ENCODE assay signal across 10 mouse cellular contexts in genomic region chr12:3788421-3789051, GRCm38 (mm10). TPM values are rescaled to one million over a fixed set of nuclear protein-coding genes. Genes with fewer than 3 reads are reported as not detected.
A peak's percentile ranks its signal among the peaks of the same experiment; 100 is the strongest.
DNase-seq lines count a peak whose midpoint lies in the region; ATAC-seq and TF ChIP-seq lines count a peak whose summit lies in the region.
"Had no signal": no experiment of that assay in that cellular context is flagged by ENCODE, and none has a peak within 500 bp of the region (broad histone marks: within the 10 kb centered on the region; RNA-seq: fewer than 3 reads in every experiment).

No protein-coding gene starts in this region.

- peaks cover 26% of the 10 kb centered on the region for H3K4me1 ChIP-seq in hindbrain, postnatal 0 days (ENCODE audit: insufficient read depth, low read length)
- peaks cover 24% of the 10 kb centered on the region for H3K4me1 ChIP-seq in hindbrain, embryonic 13.5 days (replicated peaks)
- peaks cover 56% of the 10 kb centered on the region for H3K4me1 ChIP-seq in stomach, embryonic 14.5 days (ENCODE audit: control insufficient read depth, insufficient read depth, low read length)
- H3K4me1 ChIP-seq in stomach, postnatal 0 days (replicated peaks; ENCODE audit: control insufficient read depth, insufficient read depth), result peaks cover 8% of the 10 kb centered on the region
- H3K4me1 ChIP-seq in liver, postnatal 0 days (ENCODE audit: insufficient read depth), result peaks cover 4% of the 10 kb centered on the region; the same call in 1 of the 2 replicates

- no peak for ATAC-seq in hindbrain, postnatal 0 days
- ATAC-seq in hindbrain, embryonic 13.5 days (ENCODE audit: low FRiP score), result no peak
- no peak for ATAC-seq in stomach, embryonic 14.5 days (ENCODE audit: insufficient number of reproducible peaks, insufficient read depth, low FRiP score, low read depth)
- no peak for ATAC-seq in stomach, postnatal 0 days (ENCODE audit: low FRiP score, low TSS enrichment)
- no peak for ATAC-seq in liver, postnatal 0 days

- DNase-seq in adrenal gland, adult 2 months, result peak; percentile 57
- no peak for DNase-seq in adrenal gland, adult 8-10 months
- DNase-seq in hindbrain, postnatal 0 days (ENCODE audit: low spot score), result no peak
- no peak for DNase-seq in stomach, postnatal 0 days (ENCODE audit: low spot score)
- DNase-seq in liver, postnatal 0 days, result no peak
- DNase-seq in cerebellum, adult 11 months, result no peak
- DNase-seq: cerebellum, postnatal 14 days had no signal

- H3K27me3 ChIP-seq in hindbrain, postnatal 0 days (ENCODE audit: insufficient read depth, low read length), result no peaks in the 10 kb centered on the region
- no peaks in the 10 kb centered on the region; the same call in 1 of the 2 replicates for H3K27me3 ChIP-seq in hindbrain, embryonic 13.5 days
- no peaks in the 10 kb centered on the region for H3K27me3 ChIP-seq in stomach, embryonic 14.5 days (ENCODE audit: control insufficient read depth, insufficient read depth, low read length)
- no peaks in the 10 kb centered on the region for H3K27me3 ChIP-seq in stomach, postnatal 0 days (ENCODE audit: control insufficient read depth, insufficient read depth, low read length)
- no peaks in the 10 kb centered on the region for H3K27me3 ChIP-seq in liver, postnatal 0 days (ENCODE audit: insufficient read depth, low read length)

- H3K9ac ChIP-seq in hindbrain, postnatal 0 days (replicated peaks; ENCODE audit: low read length), result no peak overlapping the region
- H3K9ac ChIP-seq in hindbrain, embryonic 13.5 days, result no peak overlapping the region
- H3K9ac ChIP-seq in stomach, embryonic 14.5 days (replicated peaks; ENCODE audit: low read depth, low read length), result no peak overlapping the region
- H3K9ac ChIP-seq in stomach, postnatal 0 days (ENCODE audit: low read length), result no peak overlapping the region
- no peak overlapping the region for H3K9ac ChIP-seq in liver, postnatal 0 days (replicated peaks)
- H3K9ac ChIP-seq: liver, embryonic 14.5 days had no signal

- no peak for TF ChIP-seq CTCF in hindbrain, postnatal 0 days (IDR thresholded peaks at IDR 0.05; ENCODE audit: low read depth)
- no peak for TF ChIP-seq CTCF in stomach, postnatal 0 days (IDR thresholded peaks at IDR 0.05; ENCODE audit: low read depth)
- TF ChIP-seq CTCF in liver, postnatal 0 days (IDR thresholded peaks at IDR 0.05; ENCODE audit: low read depth), result no peak

- peak overlapping the region; percentile 16; the same call in 1 of the 2 replicates for H3K27ac ChIP-seq in hindbrain, postnatal 0 days
- H3K27ac ChIP-seq in hindbrain, embryonic 13.5 days, result no peak overlapping the region
- H3K27ac ChIP-seq in stomach, embryonic 14.5 days (ENCODE audit: low read length), result peak overlapping the region; percentile 48
- H3K27ac ChIP-seq in stomach, postnatal 0 days (replicated peaks), result no peak overlapping the region
- H3K27ac ChIP-seq in liver, postnatal 0 days (ENCODE audit: low read depth), result no peak overlapping the region
- H3K27ac ChIP-seq: liver, embryonic 14.5 days had no signal

- no peak overlapping the region for H3K4me2 ChIP-seq in hindbrain, postnatal 0 days (ENCODE audit: low read depth, low read length)
- H3K4me2 ChIP-seq in hindbrain, embryonic 13.5 days, result no peak overlapping the region
- H3K4me2 ChIP-seq in stomach, embryonic 14.5 days (replicated peaks; ENCODE audit: low read depth, low read length), result no peak overlapping the region
- no peak overlapping the region for H3K4me2 ChIP-seq in stomach, postnatal 0 days (replicated peaks; ENCODE audit: low read depth)
- H3K4me2 ChIP-seq in liver, postnatal 0 days (ENCODE audit: low read depth, low read length), result no peak overlapping the region

- H3K9me3 ChIP-seq in hindbrain, postnatal 0 days (ENCODE audit: low read length), result no peaks in the 10 kb centered on the region
- H3K9me3 ChIP-seq in hindbrain, embryonic 13.5 days, result no peaks in the 10 kb centered on the region
- no peaks in the 10 kb centered on the region for H3K9me3 ChIP-seq in stomach, embryonic 14.5 days (ENCODE audit: control insufficient read depth, low read depth, low read length)
- no peaks in the 10 kb centered on the region for H3K9me3 ChIP-seq in stomach, postnatal 0 days (ENCODE audit: control insufficient read depth, low read length)
- no peaks in the 10 kb centered on the region for H3K9me3 ChIP-seq in liver, postnatal 0 days (ENCODE audit: low read length)

- WGBS in hindbrain, postnatal 0 days, result 47% methylated on average over 5 of the region's 5 CpGs
- 81% methylated on average over 5 of the region's 5 CpGs for WGBS in hindbrain, embryonic 13.5 days
- 29% methylated on average over 5 of the region's 5 CpGs for WGBS in stomach, embryonic 14.5 days
- WGBS in stomach, postnatal 0 days, result 40% methylated on average over 5 of the region's 5 CpGs
- 59% methylated on average over 5 of the region's 5 CpGs for WGBS in liver, postnatal 0 days (ENCODE audit: insufficient replicate concordance)

- H3K36me3 ChIP-seq in hindbrain, postnatal 0 days (ENCODE audit: insufficient read depth, low read length), result no peaks in the 10 kb centered on the region
- H3K36me3 ChIP-seq in hindbrain, embryonic 13.5 days, result no peaks in the 10 kb centered on the region
- no peaks in the 10 kb centered on the region for H3K36me3 ChIP-seq in stomach, embryonic 14.5 days (ENCODE audit: control insufficient read depth, insufficient read depth, low read length)
- H3K36me3 ChIP-seq in stomach, postnatal 0 days (ENCODE audit: control insufficient read depth, insufficient read depth, low read length), result no peaks in the 10 kb centered on the region
- no peaks in the 10 kb centered on the region for H3K36me3 ChIP-seq in liver, postnatal 0 days (replicated peaks; ENCODE audit: insufficient read depth, low read length)

- no peak overlapping the region for H3K4me3 ChIP-seq in hindbrain, postnatal 0 days (ENCODE audit: low read length)
- no peak overlapping the region for H3K4me3 ChIP-seq in hindbrain, embryonic 13.5 days
- no peak overlapping the region for H3K4me3 ChIP-seq in stomach, embryonic 14.5 days (ENCODE audit: low read depth, low read length)
- H3K4me3 ChIP-seq in stomach, postnatal 0 days (ENCODE audit: low read depth, low read length), result no peak overlapping the region
- no peak overlapping the region for H3K4me3 ChIP-seq in liver, postnatal 0 days (ENCODE audit: low read depth, low read length)

- TF ChIP-seq EP300 in stomach, postnatal 0 days (optimal IDR thresholded peaks at IDR 0.05), result no peak
- no peak for TF ChIP-seq EP300 in liver, postnatal 0 days (IDR thresholded peaks at IDR 0.05; ENCODE audit: low read depth)

RNA-seq across cellular contexts. Expression of gene Dnmt3a, which starts 17.3 kb away (rescaled TPM):
- 10 to 100 TPM; 36.7 to 42.4 TPM for total RNA-seq in adrenal gland, adult 2 months (2021)
- 9.7 and 10.2 TPM in 2 replicates for polyA plus RNA-seq in adrenal gland, adult 2 months (2012; rRNA removed)
- 10 to 100 TPM; 35.5 to 81.6 (median 56.9) TPM for total RNA-seq in adrenal gland, adult 8-10 months (2022)
- total RNA-seq in hindbrain, postnatal 0 days (2014; rRNA removed), result 81.8 and 90.3 TPM in 2 replicates
- 133 and 134 TPM in 2 replicates for polyA plus RNA-seq in hindbrain, postnatal 0 days (2015; fragmentation: Nextera tagmentation; extraction: Ambion mirVana)
- polyA plus RNA-seq in hindbrain, embryonic 13.5 days (2015; fragmentation: Nextera tagmentation; extraction: Ambion mirVana), result 126 and 132 TPM in 2 replicates
- polyA plus RNA-seq in stomach, embryonic 14.5 days (2014; fragmentation: Nextera tagmentation; extraction: Ambion mirVana), result 77.9 and 83.1 TPM in 2 replicates
- 29.7 and 44.0 TPM in 2 replicates for polyA plus RNA-seq in stomach, postnatal 0 days (2015; fragmentation: Nextera tagmentation; extraction: Ambion mirVana)
- 21.0 and 24.3 TPM in 2 replicates for polyA plus RNA-seq in liver, postnatal 0 days (2015; fragmentation: Nextera tagmentation; extraction: Ambion mirVana)

Comparison
In these comparisons a context has a peak if more than half of its experiments do, and no peak if none do; other contexts are left out.
1. H3K27ac ChIP-seq: peak in hindbrain, postnatal 0 days (single experiment) and stomach, embryonic 14.5 days (single experiment); none in hindbrain, embryonic 13.5 days (single experiment), stomach, postnatal 0 days (single experiment) and liver, postnatal 0 days (single experiment).